Mouse (Mus musculus) heart, adult 8-10 months (tissue): Measurements from ENCODE around the gene Tmf1. TPM values are rescaled to one million over a fixed set of nuclear protein-coding genes. Genes with fewer than 3 reads are reported as not detected.

ENCODE experiments used
- DNase-seq: peaks from one replicate; pipeline ENCODE4 v3.0.0; 2022; ENCODE audit warnings: low spot score
- total RNA-seq, 4 experiments: library from RNA; stranded (reverse); gene quantifications; 2 replicates each; pipeline ENCODE4 v1.2.4; 2022

Gene Tmf1
- total RNA-seq, 4 experiments from 2014 or later = 36.6 to 42.0 (median 41.6) TPM

DNA sequence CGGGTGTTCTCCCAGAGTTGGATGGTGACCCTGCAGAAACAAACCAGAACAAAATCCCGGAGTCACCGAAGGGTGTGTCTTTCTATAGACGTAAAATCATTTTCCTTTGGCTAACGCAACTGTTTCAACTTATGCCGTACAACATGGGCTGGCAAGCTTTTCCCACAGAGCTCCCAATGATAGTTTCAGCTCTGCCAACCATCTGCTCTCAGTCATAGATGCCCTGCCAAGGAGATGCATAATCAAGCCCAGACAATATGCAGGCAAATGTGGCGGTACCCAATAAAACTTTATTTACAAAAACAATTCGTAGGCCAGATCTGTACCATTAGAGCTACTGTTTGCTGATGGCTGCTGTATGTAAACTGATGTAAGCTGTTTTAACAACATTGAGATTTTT lies 66.7 kb downstream of the Tmf1 start:
- no peak for DNase-seq

DNA sequence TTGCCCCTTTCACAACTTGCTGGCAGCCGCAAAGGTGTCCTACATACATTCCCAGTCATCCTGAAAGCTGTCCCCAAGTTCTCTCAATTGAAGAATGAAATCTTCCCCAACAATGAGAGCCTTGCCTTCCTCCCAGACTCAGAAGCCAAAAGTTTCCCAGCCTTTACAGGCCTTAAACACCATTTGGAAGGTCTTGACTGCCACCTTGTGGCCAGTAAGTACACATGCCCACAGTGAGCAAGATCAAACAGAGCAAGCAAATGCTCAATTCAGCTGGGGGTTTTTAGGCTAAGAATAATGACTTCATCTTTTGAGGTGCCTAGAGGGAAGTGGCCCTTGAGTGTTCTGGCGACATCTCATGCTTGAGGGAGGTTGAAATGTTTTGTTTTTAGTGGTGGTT lies 72.1 kb downstream of the Tmf1 start:
- peak; percentile 15 for DNase-seq

DNA sequence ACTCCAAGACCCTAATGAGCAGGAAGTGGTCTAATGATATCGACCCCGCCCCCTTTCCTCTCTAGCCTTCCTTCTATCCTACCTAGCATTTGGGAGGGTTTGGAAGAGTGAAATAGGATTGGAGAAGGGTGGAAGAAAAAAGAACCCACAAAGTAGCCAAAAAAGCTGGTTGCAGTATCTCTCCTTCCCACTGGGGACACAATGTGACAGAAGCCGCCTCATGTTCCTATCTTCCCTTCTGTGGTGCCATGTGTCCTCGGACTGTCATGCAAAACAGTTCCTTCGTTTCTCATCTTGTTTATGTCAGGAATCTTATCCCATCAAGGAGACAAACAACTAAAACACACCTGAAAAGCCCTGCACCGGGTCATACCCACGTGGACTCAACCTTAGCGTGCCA lies 72.8 kb downstream of the Tmf1 start:
- no peak for DNase-seq

DNA sequence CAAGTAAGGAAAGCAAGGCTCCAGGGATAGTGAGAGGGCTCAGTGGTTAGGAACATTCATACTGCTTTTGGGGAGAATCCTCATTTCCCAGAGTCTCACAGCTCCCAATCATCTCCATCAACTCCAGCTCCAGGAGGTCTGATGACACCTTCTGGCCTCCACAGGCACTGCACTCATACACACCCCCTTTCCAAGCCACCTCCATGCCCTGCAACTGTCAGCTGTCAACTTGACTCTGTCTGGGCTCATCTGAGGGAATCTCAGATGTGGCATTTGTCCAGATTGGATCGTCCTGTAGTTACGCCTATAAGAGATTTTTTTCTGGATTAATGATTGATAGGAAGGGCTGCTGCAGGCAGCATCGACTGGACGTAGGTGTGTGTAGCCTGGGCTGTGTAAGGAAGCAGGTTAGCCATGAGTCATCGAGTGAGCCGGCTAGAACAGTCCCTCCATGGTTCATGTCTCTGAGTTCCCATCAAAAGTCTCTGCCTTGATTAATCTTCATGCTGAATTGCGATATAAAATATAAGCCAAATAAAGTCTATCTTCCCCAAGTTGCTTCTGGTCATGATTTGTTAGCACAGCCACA lies 74.6 kb downstream of the Tmf1 start:
- DNase-seq = no peak

Other genes starting within 250 kb of the Tmf1 start
- gene Fam19a4, start 118.7 kb downstream of the Tmf1 start, total RNA-seq = not detected
- gene Eogt, start 29.9 kb downstream of the Tmf1 start, total RNA-seq = 10 to 100 TPM; 11.2 to 13.1 (median 12.1) TPM
- 10 to 100 TPM; 50.7 to 59.2 (median 54.2) TPM for gene Uba3, start 26.5 kb upstream of the Tmf1 start, total RNA-seq
- gene Arl6ip5, start 31.6 kb upstream of the Tmf1 start, total RNA-seq = 100 to 1,000 TPM; 135 to 148 (median 144) TPM
- gene Lmod3, start 73.6 kb upstream of the Tmf1 start, total RNA-seq = 10 to 100 TPM; 66.2 to 86.5 (median 72.0) TPM